ENCODE assay signal across 8 mouse cellular contexts in the genomic region with DNA sequence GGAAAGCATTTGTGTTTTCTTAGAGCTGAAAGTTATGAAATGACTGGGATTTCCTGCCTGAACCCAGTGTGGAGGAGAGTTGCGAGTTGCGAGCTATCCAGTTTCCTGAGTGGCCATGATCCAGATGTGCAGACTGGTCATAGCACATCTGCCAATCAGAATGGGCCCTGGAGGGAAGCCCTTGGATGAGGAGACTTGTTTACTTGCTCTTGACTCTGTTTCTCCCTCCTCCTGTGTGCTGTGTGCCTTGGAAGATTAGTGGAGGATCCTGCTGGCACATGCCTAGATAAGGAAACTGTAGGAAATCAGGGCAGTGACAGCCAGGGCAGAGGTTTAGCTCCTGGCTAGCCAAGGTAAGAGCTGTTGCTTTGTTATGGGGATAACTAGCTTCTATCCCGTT. TPM values are rescaled to one million over a fixed set of nuclear protein-coding genes. Genes with fewer than 3 reads are reported as not detected.
DNase-seq lines count a peak whose midpoint lies in the region; ATAC-seq and TF ChIP-seq lines count a peak whose summit lies in the region.

No protein-coding gene starts in this region.

- no peak for TF ChIP-seq CTCF in midbrain, postnatal 0 days (IDR thresholded peaks at IDR 0.05)

- 27% methylated on average over 3 of the region's 3 CpGs for WGBS in stomach, embryonic 16.5 days
- 49% methylated on average over 3 of the region's 3 CpGs for WGBS in midbrain, postnatal 0 days

- peaks cover 20% of the 10 kb centered on the region for H3K4me1 ChIP-seq in stomach, embryonic 16.5 days (ENCODE audit: control insufficient read depth, insufficient read depth, low read length)
- peaks cover 7% of the 10 kb centered on the region; the same call in 1 of the 2 replicates for H3K4me1 ChIP-seq in midbrain, postnatal 0 days (ENCODE audit: insufficient read depth, low read length)

- H3K4me2 ChIP-seq in stomach, embryonic 16.5 days (ENCODE audit: low read depth, low read length) = peak overlapping the region; percentile 36
- no peak overlapping the region for H3K4me2 ChIP-seq in midbrain, postnatal 0 days (ENCODE audit: low read depth, low read length, poor library complexity, severe bottlenecking)

- H3K36me3 ChIP-seq in stomach, embryonic 16.5 days (ENCODE audit: control insufficient read depth, insufficient read depth, low read length) = no peaks in the 10 kb centered on the region
- H3K36me3 ChIP-seq in midbrain, postnatal 0 days (ENCODE audit: insufficient read depth, low read length) = no peaks in the 10 kb centered on the region

- no peaks in the 10 kb centered on the region for H3K9me3 ChIP-seq in stomach, embryonic 16.5 days (replicated peaks; ENCODE audit: control insufficient read depth, low read length)
- H3K9me3 ChIP-seq in midbrain, postnatal 0 days (ENCODE audit: low read length) = no peaks in the 10 kb centered on the region

- H3K27me3 ChIP-seq in stomach, embryonic 16.5 days (ENCODE audit: control insufficient read depth, insufficient read depth, low read length) = no peaks in the 10 kb centered on the region
- H3K27me3 ChIP-seq in midbrain, postnatal 0 days (ENCODE audit: insufficient read depth, low read length) = no peaks in the 10 kb centered on the region

- H3K4me3 ChIP-seq in stomach, embryonic 16.5 days (replicated peaks; ENCODE audit: low read length) = 0 out of 2 replicates have a peak overlapping the region, but pooled peaks have one; percentile 8
- H3K4me3 ChIP-seq in midbrain, postnatal 0 days (ENCODE audit: low read depth, low read length) = no peak overlapping the region

- peak; percentile 56; the same call in 1 of the 2 replicates for ATAC-seq in stomach, embryonic 16.5 days (ENCODE audit: insufficient read depth, low FRiP score)
- ATAC-seq in midbrain, postnatal 0 days (ENCODE audit: low FRiP score) = no peak

- peak; percentile 60 for DNase-seq in urinary bladder, postnatal 14 days (ENCODE audit: low spot score)
- DNase-seq in urinary bladder, postnatal 10 days (ENCODE audit: low spot score) = no peak
- DNase-seq in gastrocnemius, postnatal 4 days (ENCODE audit: low spot score in 2 of 2) = peak; percentile 27 to 66
- peak; percentile 59 for DNase-seq in kidney, postnatal 10 days
- no peak for DNase-seq in right cerebral cortex, postnatal 14 days
- DNase-seq in right cerebral cortex, postnatal 4 days = no peak
- no peak for DNase-seq in midbrain, postnatal 0 days (ENCODE audit: low spot score)

- peak overlapping the region; percentile 90 for H3K27ac ChIP-seq in stomach, embryonic 16.5 days (ENCODE audit: low read length)
- H3K27ac ChIP-seq in midbrain, postnatal 0 days (ENCODE audit: low read depth, low read length) = no peak overlapping the region

- H3K9ac ChIP-seq in stomach, embryonic 16.5 days (ENCODE audit: low read length) = 0 out of 2 replicates have a peak overlapping the region, but pooled peaks have one; percentile 16
- H3K9ac ChIP-seq in midbrain, postnatal 0 days (replicated peaks; ENCODE audit: low read length, poor library complexity, severe bottlenecking) = no peak overlapping the region

RNA-seq across cellular contexts. Expression of gene Prss48, which starts 36.4 kb away (rescaled TPM):
- not detected for total RNA-seq in gastrocnemius, postnatal 4 days (2021)
- not detected in 2 replicates for polyA plus RNA-seq in stomach, embryonic 16.5 days (2015; fragmentation: Nextera tagmentation; extraction: Ambion mirVana)
- total RNA-seq in midbrain, postnatal 0 days (2014; rRNA removed) = not detected in 2 replicates
- polyA plus RNA-seq in midbrain, postnatal 0 days (2015; fragmentation: Nextera tagmentation; extraction: Ambion mirVana) = not detected in 2 replicates

Comparison
In these comparisons a context has a peak if more than half of its experiments do, and no peak if none do; other contexts are left out.
1. DNase-seq: peak in urinary bladder, postnatal 14 days (single experiment), gastrocnemius, postnatal 4 days (2 of 2) and kidney, postnatal 10 days (single experiment); none in urinary bladder, postnatal 10 days (single experiment), right cerebral cortex, postnatal 14 days (single experiment), right cerebral cortex, postnatal 4 days (single experiment) and midbrain, postnatal 0 days (single experiment).